Mouse (Mus musculus) myocyte (in vitro differentiated cells): ENCODE data around the gene Mfsd11.

ENCODE experiments used
- E2F4 ChIP-seq: IDR thresholded peaks from one replicate; pipeline ENCODE4 v1.6.1; 2011; ENCODE audit warnings: mild to moderate bottlenecking, control low read depth, moderate library complexity; ENCODE audit not compliant: insufficient read depth
- MAX ChIP-seq: IDR thresholded peaks from one replicate; pipeline ENCODE4 v1.6.1; 2011; ENCODE audit warnings: low read depth, mild to moderate bottlenecking, control low read depth
- MYOD1 ChIP-seq, 3 experiments: IDR thresholded peaks; one replicate each; pipeline ENCODE4 v1.6.1; 2011; ENCODE audit warnings: control low read depth in 2 of 3, low read depth in 2 of 3, mild to moderate bottlenecking in 2 of 3, moderate library complexity in 1 of 3; ENCODE audit not compliant: insufficient read length in 2 of 3, control insufficient read depth in 1 of 3
- MYOG ChIP-seq, 3 experiments: IDR thresholded peaks; one replicate each; pipeline ENCODE4 v1.6.1; 2011; ENCODE audit warnings: control low read depth in 2 of 3, low read depth in 2 of 3, mild to moderate bottlenecking in 2 of 3; ENCODE audit not compliant: insufficient read length in 2 of 3, control insufficient read depth in 1 of 3, insufficient read depth in 1 of 3
- POLR2A ChIP-seq: IDR thresholded peaks from one replicate; pipeline ENCODE4 v1.6.1; 2011; ENCODE audit warnings: low read depth, mild to moderate bottlenecking, control low read depth, moderate library complexity; ENCODE audit not compliant: insufficient read length
- POLR2AphosphoS2 ChIP-seq: IDR thresholded peaks from one replicate; pipeline ENCODE4 v1.6.1; 2011; ENCODE audit warnings: low read depth, control low read depth; ENCODE audit not compliant: insufficient read length
- REST ChIP-seq: IDR thresholded peaks from one replicate; pipeline ENCODE4 v1.6.1; 2011; ENCODE audit warnings: mild to moderate bottlenecking, control low read depth, moderate library complexity; ENCODE audit not compliant: insufficient read depth, insufficient read length
- SRF ChIP-seq: IDR thresholded peaks from one replicate; pipeline ENCODE4 v1.6.1; 2011; ENCODE audit warnings: low read depth; ENCODE audit not compliant: control insufficient read depth, insufficient read length
- TCF12 ChIP-seq: IDR thresholded peaks from one replicate; pipeline ENCODE4 v1.6.1; 2011; ENCODE audit warnings: mild to moderate bottlenecking, control low read depth; ENCODE audit not compliant: poor library complexity, insufficient read depth, severe bottlenecking
- USF1 ChIP-seq: IDR thresholded peaks from one replicate; pipeline ENCODE4 v1.6.1; 2011; ENCODE audit warnings: low read depth, mild to moderate bottlenecking, control low read depth, moderate library complexity

DNA sequence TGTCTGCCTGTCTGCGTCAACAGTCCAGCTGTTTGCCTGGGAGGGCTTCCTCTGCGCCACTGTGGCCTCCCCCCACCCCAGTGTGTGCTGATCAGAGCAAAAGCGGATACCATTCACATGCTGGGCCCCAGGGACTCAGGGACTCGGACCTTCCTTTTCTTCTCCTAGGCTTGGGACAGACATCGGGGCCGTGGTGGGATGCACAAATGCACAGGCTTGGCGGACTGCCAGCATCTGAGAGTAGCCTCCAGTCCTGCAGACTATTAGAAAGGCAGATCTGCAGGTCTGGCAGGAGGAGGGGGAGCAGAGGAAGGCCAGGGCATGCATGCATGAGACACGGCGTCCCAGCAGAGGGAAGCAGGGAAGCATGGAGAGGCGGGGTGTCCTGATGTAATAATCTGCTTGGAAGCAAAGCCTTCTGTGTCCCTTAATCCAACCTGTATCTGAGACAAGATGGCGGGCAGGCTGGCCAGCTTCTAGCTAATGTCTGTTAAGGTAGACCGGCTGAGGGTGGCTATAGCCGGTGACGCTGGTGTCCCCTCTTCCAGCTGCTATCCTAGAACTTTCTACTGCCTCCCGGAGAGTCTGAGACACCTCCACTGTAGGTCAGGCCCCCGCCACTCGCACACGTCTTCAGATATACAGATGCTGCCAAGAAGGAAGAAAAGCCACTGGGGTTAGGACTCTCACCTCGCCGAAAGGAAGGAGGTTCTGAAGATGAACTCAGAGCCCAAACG lies 39.3 kb upstream of the Mfsd11 start:
- no peak for TF ChIP-seq MYOG (IDR thresholded peaks at IDR 0.05; ENCODE audit: control insufficient read depth in 1 of 3, insufficient read depth in 1 of 3, insufficient read length in 2 of 3, low read depth in 2 of 3)
- no peak for TF ChIP-seq POLR2A
- TF ChIP-seq POLR2AphosphoS2, result no peak
- no peak for TF ChIP-seq MAX
- TF ChIP-seq USF1, result no peak
- no peak for TF ChIP-seq SRF
- TF ChIP-seq MYOD1 (IDR thresholded peaks at IDR 0.05; ENCODE audit: control insufficient read depth in 1 of 3, insufficient read length in 2 of 3, low read depth in 2 of 3), result no peak
- no peak for TF ChIP-seq TCF12
- no peak for TF ChIP-seq E2F4
- no peak for TF ChIP-seq REST
